Mouse (Mus musculus) E14TG2a.4 (cell line): ENCODE measurements around the gene Lamc2.

Experiments used
- CTCF ChIP-seq: conservative IDR thresholded peaks from 2 replicates; pipeline ENCODE4 v1.5.1; 2014; ENCODE audit warnings: low read length
- POU5F1 ChIP-seq: IDR thresholded peaks from 2 replicates; pipeline ENCODE4 v1.6.1; 2014; ENCODE audit warnings: low read length, borderline replicate concordance

GRCm38 (mm10) chr1:153197316-153197850 lies 11.1 kb upstream of the Lamc2 start:
- TF ChIP-seq CTCF (no peak), POU5F1 (no peak)
